Mouse (Mus musculus): Measurements from ENCODE around the gene Auts2.

The Auts2 gene

DNA sequence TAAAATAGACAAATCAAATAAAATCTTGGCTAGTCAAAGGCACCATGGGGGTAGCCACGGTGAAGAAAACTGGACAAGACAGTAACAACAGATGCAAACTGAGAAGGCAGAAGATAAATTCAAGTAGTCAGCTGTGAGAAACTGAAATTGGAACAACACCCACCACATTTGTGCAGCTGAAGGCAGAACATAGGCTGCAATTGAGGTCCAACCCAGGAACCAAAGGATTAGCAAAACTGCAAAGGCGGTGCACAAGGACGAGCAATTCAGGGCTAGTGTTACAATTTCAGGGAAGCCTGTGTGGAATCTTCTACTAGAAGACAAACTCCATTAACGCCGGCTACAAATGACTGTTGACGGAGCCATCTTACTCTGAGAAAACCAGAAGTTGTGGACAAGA is 550.9 kb downstream of the Auts2 start:
- DNase-seq (ENCODE audit: low spot score) = no peak

GRCm38 (mm10) chr5:131990532-131990931 is 552.6 kb downstream of the Auts2 start:
- no peak for DNase-seq (ENCODE audit: low spot score)

DNA sequence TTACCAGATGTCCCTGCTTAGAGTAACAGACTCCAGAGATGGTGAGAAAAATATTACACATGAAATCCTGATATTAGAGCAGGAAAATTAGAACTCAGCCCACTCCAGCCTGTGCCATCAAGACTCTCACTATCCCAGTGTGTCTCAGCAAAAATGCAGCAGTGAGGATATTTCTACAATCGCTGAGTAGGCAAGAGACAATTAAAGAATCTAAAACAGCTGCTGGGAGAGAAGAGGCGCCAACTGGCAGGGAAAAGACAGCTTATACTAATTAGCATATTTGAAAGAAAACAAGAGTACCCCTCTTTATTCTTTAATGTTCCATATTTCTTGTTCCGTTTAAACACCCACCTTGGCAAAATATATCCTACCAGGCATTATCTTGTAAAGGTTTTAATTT is 561.7 kb downstream of the Auts2 start:
- no peak for DNase-seq (ENCODE audit: low spot score)

DNA sequence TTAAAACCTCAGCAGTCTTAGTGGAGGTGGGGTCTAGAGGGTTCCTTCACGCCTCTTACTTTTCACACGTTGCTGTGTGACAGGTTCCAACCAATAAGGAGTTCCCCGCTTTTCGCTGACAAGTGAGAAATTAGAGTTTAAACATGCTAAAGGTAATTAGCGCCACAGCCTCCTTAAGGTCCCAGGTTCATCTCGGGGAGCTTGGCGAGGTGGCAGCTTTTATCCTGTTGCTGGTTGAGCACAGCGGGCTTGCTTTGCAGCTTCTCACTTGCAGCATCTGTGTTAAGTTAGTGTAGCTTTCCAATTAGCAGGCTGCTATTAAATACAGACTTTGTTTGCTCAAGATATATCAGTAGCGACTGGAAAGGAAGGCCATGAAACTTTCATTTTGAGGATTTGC is 564.2 kb downstream of the Auts2 start:
- no peak for DNase-seq (ENCODE audit: low spot score)

- DNase-seq (ENCODE audit: low spot score) = no peak
These were observed 565.6 kb downstream of the Auts2 start for GRCm38 (mm10) chr5:131977497-131977896.

DNA sequence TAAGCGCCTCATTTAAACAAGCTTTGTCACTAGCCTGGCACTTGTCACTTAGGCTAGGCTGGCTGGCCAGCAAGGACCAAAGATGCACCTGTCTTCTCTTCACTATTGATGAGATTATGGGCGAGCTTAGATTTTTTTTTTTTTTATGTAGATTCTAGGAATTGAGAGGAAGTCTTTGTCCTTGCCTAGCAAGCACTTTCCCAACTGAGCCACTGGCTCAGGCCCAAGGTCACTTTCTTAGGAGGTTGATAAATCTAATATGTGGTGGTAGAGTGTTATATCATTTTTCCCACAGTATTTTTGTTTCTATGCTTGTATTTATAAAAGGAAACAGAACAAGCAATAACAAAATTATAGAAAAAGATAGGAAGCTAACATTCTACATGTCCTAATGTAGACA is 571.2 kb downstream of the Auts2 start:
- DNase-seq (ENCODE audit: low spot score) = peak; percentile 44

- no peak for DNase-seq (ENCODE audit: low spot score)
These were observed 577.6 kb downstream of the Auts2 start for GRCm38 (mm10) chr5:131965499-131965898.

- no peak for DNase-seq (ENCODE audit: low spot score)
These were observed 579.6 kb downstream of the Auts2 start for GRCm38 (mm10) chr5:131963565-131963964.

DNA sequence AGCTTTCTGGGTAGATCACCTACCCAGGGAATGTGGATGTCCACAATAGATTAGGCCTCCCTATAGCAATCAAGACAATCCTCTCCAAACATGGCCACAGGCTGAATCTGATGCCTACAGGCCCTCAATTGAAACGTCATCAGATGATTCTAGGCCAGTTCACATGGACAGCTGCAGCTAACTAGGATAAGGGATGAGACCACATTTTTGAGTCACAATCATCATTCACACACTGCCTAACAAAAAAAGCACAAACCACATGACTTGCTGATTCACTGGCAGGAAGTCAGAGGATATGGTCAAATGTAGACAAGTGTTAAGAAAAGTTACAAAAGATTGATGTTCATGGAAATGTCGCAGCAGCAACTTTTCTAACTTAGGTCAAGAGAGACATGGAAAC is 581.3 kb downstream of the Auts2 start:
- DNase-seq (ENCODE audit: low spot score) = no peak

GRCm38 (mm10) chr5:131960432-131960831 is 582.7 kb downstream of the Auts2 start:
- no peak for DNase-seq (ENCODE audit: low spot score)

GRCm38 (mm10) chr5:131956998-131957397 is 586.1 kb downstream of the Auts2 start:
- no peak for DNase-seq (ENCODE audit: low spot score)

DNA sequence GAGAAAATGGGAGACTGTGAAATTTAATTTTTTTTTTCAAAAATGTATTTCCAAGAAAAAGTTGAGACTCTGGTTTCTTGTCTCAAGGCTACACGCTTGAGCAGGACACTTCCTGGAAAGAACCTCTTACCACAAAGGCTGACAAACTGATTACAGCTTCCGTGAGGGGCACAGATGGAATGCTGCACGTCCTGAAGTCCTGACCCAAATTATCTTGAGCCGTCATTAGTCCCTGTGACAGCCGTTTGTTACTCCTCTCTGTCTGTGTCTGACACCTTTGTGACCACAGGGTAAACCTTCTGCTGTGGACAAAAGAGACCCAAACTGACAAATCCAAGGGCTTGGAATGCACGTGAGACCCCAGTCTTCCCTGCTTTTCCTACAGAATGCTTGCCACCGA is 587.1 kb downstream of the Auts2 start:
- DNase-seq (ENCODE audit: low spot score) = no peak

DNA sequence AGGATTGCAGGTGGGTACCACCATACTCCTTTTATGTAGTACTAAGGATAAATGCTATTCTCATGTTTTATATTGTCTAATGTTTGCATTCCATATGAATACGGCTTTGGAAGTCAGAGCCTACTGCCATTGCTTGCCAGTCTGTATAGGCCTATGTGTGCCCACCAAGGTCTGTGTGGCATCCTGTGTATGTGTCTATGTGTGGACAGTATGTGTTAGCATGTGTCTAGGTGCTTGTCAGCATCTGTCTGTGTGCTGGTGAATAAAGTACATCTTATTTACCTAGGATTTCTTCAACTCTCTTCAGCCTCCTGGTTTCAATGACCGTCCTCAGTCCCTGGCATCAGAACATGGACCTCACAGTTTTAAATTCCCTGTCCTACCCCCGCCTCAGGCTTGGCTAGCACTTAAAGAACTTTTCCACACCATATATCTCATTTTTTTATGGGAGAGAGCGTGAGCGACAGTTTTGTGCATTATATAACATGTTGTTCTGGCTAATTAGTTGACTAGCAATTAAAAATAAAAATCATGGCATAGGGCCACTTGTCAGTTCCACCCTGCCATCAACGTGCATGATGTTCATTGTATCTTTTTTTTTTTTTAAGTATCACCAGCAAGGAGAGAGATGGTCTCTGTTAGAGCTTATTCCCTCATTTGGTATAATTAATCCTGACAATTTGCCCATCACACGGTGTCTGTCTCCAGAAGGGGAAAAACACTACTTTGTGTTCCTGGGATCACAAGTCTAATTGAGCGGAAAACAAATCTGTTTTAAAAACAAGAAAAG is 587.7 kb downstream of the Auts2 start:
- no peak for DNase-seq (ENCODE audit: low spot score)

- no peak for DNase-seq (ENCODE audit: low spot score)
These were observed 594.5 kb downstream of the Auts2 start for GRCm38 (mm10) chr5:131948571-131949151.

GRCm38 (mm10) chr5:131946801-131947200 is 596.3 kb downstream of the Auts2 start:
- DNase-seq (ENCODE audit: low spot score) = no peak

DNA sequence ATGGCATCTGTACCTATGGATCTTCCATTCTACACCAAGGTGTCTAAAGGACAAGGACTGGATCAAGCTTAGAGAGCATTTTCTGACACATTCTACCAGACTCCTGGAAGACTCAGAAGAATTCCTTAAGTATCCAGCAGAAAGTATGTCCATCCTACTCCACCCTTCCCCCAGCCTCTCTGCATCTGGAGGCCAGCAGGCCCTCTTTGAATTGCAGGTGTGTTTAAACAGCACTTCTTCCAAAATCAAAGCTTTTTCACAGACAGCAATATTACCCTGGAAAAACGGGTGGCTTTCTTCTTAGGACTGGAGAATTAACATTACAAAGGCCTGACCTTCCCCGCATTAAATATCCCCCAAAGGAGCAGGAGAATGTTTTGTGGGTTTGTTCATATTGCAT is 598.4 kb downstream of the Auts2 start:
- DNase-seq (ENCODE audit: low spot score) = no peak

DNA sequence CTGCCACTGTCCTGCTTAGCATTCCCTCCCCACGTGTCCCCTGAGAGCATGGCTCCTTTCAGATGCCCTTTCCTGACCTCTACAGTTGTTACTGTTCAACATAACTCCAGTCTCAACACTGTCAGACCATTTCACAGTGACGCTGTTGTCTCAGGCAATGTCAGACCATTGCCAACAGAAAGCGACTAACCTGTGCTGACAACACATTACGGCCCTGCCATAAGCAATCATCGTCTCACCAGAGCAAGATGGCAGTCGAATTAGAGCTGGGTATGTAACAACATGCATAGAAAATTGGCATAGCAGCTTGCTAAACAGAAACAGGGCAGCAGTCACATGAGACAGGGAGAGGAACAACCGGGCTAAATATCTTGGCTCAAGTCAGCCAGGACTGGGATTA is 614.4 kb downstream of the Auts2 start:
- DNase-seq (ENCODE audit: low spot score) = no peak

DNA sequence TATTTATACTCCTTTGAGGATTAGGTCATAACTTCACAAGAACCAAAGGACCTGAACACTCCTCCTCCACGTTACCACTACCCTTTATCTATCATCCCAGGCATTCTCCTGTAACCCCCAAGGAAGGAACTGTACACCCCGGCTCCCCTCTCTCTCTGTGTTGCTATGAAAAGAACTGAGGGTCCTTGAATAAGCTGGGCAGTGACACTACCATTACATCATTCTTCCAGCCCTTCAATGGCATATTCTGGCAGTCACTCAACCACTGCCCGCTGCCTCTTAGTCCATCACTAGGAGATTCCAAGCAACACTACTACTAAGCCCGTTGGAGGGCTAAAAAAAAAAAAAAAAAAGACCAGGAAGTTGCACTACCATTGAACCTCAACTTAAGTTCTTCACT is 620.4 kb downstream of the Auts2 start:
- DNase-seq (ENCODE audit: low spot score) = no peak

DNA sequence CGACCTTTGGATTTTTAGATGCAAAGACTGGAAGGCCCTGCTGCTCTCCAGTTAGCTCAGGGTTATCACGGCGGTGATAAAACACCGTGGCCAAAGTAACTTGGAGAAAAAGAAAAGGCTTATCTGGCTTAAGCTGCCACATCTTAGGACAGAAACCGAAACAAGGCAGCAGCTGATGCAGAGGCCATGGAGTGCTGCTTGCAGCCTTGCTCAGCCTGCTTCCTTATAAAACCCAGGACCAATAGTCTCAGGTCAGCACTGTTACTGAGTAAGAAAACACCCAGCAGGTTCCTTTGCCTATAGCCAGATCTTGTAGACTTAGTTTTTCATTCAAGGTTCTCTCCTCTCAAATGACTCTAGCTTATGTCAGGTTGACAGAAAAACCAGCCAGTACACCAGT is 621.0 kb downstream of the Auts2 start:
- DNase-seq (ENCODE audit: low spot score) = peak; percentile 17

- DNase-seq (ENCODE audit: low spot score) = no peak
These were observed 623.0 kb downstream of the Auts2 start for GRCm38 (mm10) chr5:131919983-131920777.

GRCm38 (mm10) chr5:131916791-131917403 is 626.2 kb downstream of the Auts2 start:
- no peak for DNase-seq (ENCODE audit: low spot score)

DNA sequence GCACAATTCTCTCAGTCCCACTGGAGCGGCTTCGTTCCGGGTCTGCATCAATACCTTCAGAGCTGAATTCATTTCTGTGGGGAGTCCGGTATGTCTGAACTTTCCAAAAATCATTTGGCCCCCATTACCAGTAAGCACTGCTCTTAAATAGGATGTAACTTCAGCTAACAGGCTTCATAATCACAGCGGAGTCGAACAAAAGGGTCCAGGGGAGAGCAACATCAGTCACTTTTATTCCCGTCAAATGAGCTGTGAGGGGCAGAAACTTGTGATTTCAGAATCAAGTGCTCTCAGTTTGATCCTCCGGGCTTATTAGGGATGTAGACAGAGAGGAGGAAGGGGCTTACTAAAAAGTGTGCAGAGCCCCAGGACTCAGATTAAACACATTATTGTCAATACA is 629.6 kb downstream of the Auts2 start:
- no peak for DNase-seq (ENCODE audit: low spot score)

DNA sequence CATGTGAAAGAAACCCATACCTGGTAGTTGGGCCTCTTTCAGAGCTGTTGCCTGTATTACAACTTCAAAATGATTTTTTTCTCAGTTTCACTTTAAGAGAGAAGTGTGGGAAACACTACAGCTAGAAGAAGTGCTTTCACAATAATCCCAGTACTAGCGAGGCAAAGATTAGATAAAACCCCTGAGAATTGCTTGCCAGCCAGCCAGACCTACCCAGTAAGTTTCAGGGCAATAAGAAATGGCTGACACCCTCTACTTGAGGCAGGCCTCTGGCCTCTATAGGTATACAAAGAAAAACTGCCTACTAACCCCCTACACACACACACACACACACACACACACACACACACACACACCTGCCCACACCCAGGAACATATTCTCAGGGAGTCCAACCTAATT is 630.2 kb downstream of the Auts2 start:
- no peak for DNase-seq (ENCODE audit: low spot score)

Data from ovary, adult 18-20 months (tissue).